Mouse (Mus musculus) small intestine, adult 2 months (tissue): Measurements from ENCODE around the gene Lrrc25. TPM values are rescaled to one million over a fixed set of nuclear protein-coding genes. Genes with fewer than 3 reads are reported as not detected.
A peak's percentile ranks its signal among the peaks of the same experiment; 100 is the strongest.

Experiments used
- H3K27ac ChIP-seq: fragments of 200-500 bp; 2 replicates; pipeline ENCODE4 v1.5.1; 2012; ENCODE audit warnings: low read depth, low read length, control low read depth, inconsistent platforms; ENCODE audit not compliant: insufficient read depth
- H3K27me3 ChIP-seq: fragments of 200-500 bp; 2 replicates; pipeline ENCODE4 v1.6.1; 2012; ENCODE audit warnings: mild to moderate bottlenecking, moderate library complexity, low read length, inconsistent platforms; ENCODE audit not compliant: control insufficient read depth, insufficient read depth
- H3K36me3 ChIP-seq: fragments of 200-500 bp; 2 replicates; pipeline ENCODE4 v1.6.1; 2012; ENCODE audit warnings: mild to moderate bottlenecking, low read length, control low read depth, inconsistent platforms; ENCODE audit not compliant: control insufficient read depth, insufficient read depth
- H3K4me1 ChIP-seq: fragments of 200-500 bp; 2 replicates; pipeline ENCODE4 v1.6.1; 2012; ENCODE audit warnings: low read length, inconsistent platforms, mixed read lengths; ENCODE audit not compliant: control insufficient read depth, insufficient read depth, insufficient read length
- H3K4me3 ChIP-seq: fragments of 200-500 bp; 2 replicates; pipeline ENCODE4 v1.5.1; 2012; ENCODE audit warnings: low read depth, mild to moderate bottlenecking, control low read depth, inconsistent platforms, low read length, moderate library complexity
- CTCF ChIP-seq: fragments of 200-500 bp; IDR thresholded peaks from 2 replicates; pipeline ENCODE4 v1.5.1; 2012; ENCODE audit warnings: low read depth, mild to moderate bottlenecking, control low read depth, inconsistent platforms, low read length, moderate library complexity, mixed read lengths; ENCODE audit not compliant: insufficient replicate concordance, insufficient read length; ENCODE audit errors: extremely low read depth
- POLR2A ChIP-seq: fragments of 200-500 bp; IDR thresholded peaks from 2 replicates; pipeline ENCODE4 v1.6.1; 2012; ENCODE audit warnings: low read depth, mild to moderate bottlenecking, control low read depth, inconsistent platforms, low read length, moderate library complexity
- WGBS: fragments of 180-500 bp; shearing (Covaris S2); methylation state at CpG from one replicate; pipeline ENCODE4 v1.1.7; 2018; 5-methylcytosine and 5-hydroxymethylcytosine counted together
- polyA plus RNA-seq: library from polyadenylated mRNA; depleted of rRNA; stranded (reverse); fragments of >200 nt; gene quantifications from 2 replicates; pipeline ENCODE4 v1.2.3, GENCODE M21; 2012

Gene Lrrc25
- polyA plus RNA-seq, 1 experiment: 7.1 TPM

- Histone ChIP-seq H3K36me3 (peaks cover 25% of the 10 kb centered on the region), H3K4me3 (no peak overlapping the region), H3K27ac (no peak overlapping the region), H3K27me3 (no peaks in the 10 kb centered on the region), H3K4me1 (peaks cover 9% of the 10 kb centered on the region)
- WGBS: 96% methylated on average over 12 of the region's 12 CpGs
- TF ChIP-seq POLR2A (no peak), CTCF (no peak)
Observed at GRCm38 (mm10) chr8:70595811-70596210, 20.1 kb upstream of the Lrrc25 start.

- WGBS: 95% methylated on average over 18 of the region's 18 CpGs
- peaks cover 11% of the 10 kb centered on the region for H3K4me1 ChIP-seq
Observed at GRCm38 (mm10) chr8:70596216-70596615, 19.7 kb upstream of the Lrrc25 start.

GRCm38 (mm10) chr8:70596775-70597416 is 19.1 kb upstream of the Lrrc25 start:
- no peak overlapping the region for H3K4me3 ChIP-seq
- H3K4me1 ChIP-seq: peaks cover 13% of the 10 kb centered on the region
- WGBS: 93% methylated on average over 17 of the region's 17 CpGs
- H3K27me3 ChIP-seq: no peaks in the 10 kb centered on the region
- TF ChIP-seq CTCF (no peak), POLR2A (no peak)
- H3K27ac ChIP-seq: no peak overlapping the region
- peaks cover 16% of the 10 kb centered on the region; the same call in 1 of the 2 replicates for H3K36me3 ChIP-seq

More at GRCm38 (mm10) chr8:70596216-70596615, 19.7 kb upstream of the Lrrc25 start:
- TF ChIP-seq POLR2A (no peak), CTCF (no peak)
- Histone ChIP-seq H3K36me3 (peaks cover 22% of the 10 kb centered on the region), H3K27me3 (no peaks in the 10 kb centered on the region), H3K4me3 (no peak overlapping the region), H3K27ac (no peak overlapping the region)

GRCm38 (mm10) chr8:70597417-70598272 is 18.3 kb upstream of the Lrrc25 start:
- no peak overlapping the region; the same call in 1 of the 2 replicates for H3K4me3 ChIP-seq
- peaks cover 16% of the 10 kb centered on the region; the same call in 1 of the 2 replicates for H3K36me3 ChIP-seq
- H3K27me3 ChIP-seq: no peaks in the 10 kb centered on the region
- H3K27ac ChIP-seq: no peak overlapping the region
- peaks cover 13% of the 10 kb centered on the region for H3K4me1 ChIP-seq
- 71% methylated on average over 66 of the region's 68 CpGs for WGBS
- TF ChIP-seq CTCF: no peak
- TF ChIP-seq POLR2A: no peak

GRCm38 (mm10) chr8:70598283-70598682 is 17.7 kb upstream of the Lrrc25 start:
- no peak overlapping the region; the same call in 1 of the 2 replicates for H3K4me3 ChIP-seq
- TF ChIP-seq CTCF (peak; percentile 50; the same call in 1 of the 2 replicates), POLR2A (no peak)
- H3K27ac ChIP-seq: no peak overlapping the region
- peaks cover 13% of the 10 kb centered on the region for H3K4me1 ChIP-seq
- peaks cover 16% of the 10 kb centered on the region; the same call in 1 of the 2 replicates for H3K36me3 ChIP-seq
- H3K27me3 ChIP-seq: no peaks in the 10 kb centered on the region
- WGBS: 45% methylated on average over 29 of the region's 29 CpGs

- peaks cover 13% of the 10 kb centered on the region for H3K4me1 ChIP-seq
- 63% methylated on average over 10 of the region's 10 CpGs for WGBS
- H3K27ac ChIP-seq: no peak overlapping the region
- TF ChIP-seq POLR2A (no peak), CTCF (no peak)
- H3K27me3 ChIP-seq: no peaks in the 10 kb centered on the region
- H3K4me3 ChIP-seq: no peak overlapping the region
- H3K36me3 ChIP-seq: peaks cover 16% of the 10 kb centered on the region; the same call in 1 of the 2 replicates
Observed at GRCm38 (mm10) chr8:70598722-70599121, 17.2 kb upstream of the Lrrc25 start.
